Mouse (Mus musculus): Measurements from ENCODE around the gene Emilin3. TPM values are rescaled to one million over a fixed set of nuclear protein-coding genes. Genes with fewer than 3 reads are reported as not detected.
"Not testable (repeated sequence)": the region's sequence is repeated elsewhere in the genome, so short reads cannot be mapped to it uniquely, and the experiment has no call there.

Gene Emilin3
- total RNA-seq (2021) = 10 to 100 TPM; 15.4 to 17.5 TPM
- long read RNA-seq, experiment 1, transcript Emilin3-202 (4 exons, 3,396 nt) = major isoform, 12 of 28 reads
- long read RNA-seq, experiment 1, transcript Emilin3-201 (4 exons, 3,547 nt) = minor isoform, 6 of 28 reads
- long read RNA-seq, experiment 1, partial matches to known transcripts = 5 of 28 reads
- long read RNA-seq, experiment 1, other reads (novel, unspliced or antisense) = 5 of 28 reads
- long read RNA-seq, experiment 2, transcript Emilin3-202 (4 exons, 3,396 nt) = major isoform, 21 of 31 reads
- long read RNA-seq, experiment 2, partial matches to known transcripts = 0 of 31 reads
- long read RNA-seq, experiment 2, other reads (novel, unspliced or antisense) = 8 of 31 reads

GRCm38 (mm10) chr2:160912231-160912671 is at the start of gene Emilin3:
TSS of gene Emilin3 (minus strand) at chr2:160912328.
- peak; percentile 53 to 63 for DNase-seq (ENCODE audit: low spot score in 2 of 2)

- no peak for DNase-seq (ENCODE audit: low spot score in 2 of 2)
Observed at GRCm38 (mm10) chr2:160960956-160961646, 49.0 kb upstream of the Emilin3 start.

GRCm38 (mm10) chr2:160959901-160960300 is 47.8 kb upstream of the Emilin3 start:
- no peak for DNase-seq (ENCODE audit: low spot score in 2 of 2)

GRCm38 (mm10) chr2:160958737-160959136 is 46.6 kb upstream of the Emilin3 start:
- no peak for DNase-seq (ENCODE audit: low spot score in 2 of 2)

GRCm38 (mm10) chr2:160957801-160958200 is 45.7 kb upstream of the Emilin3 start:
- DNase-seq (ENCODE audit: low spot score in 2 of 2) = not testable (repeated sequence)

- DNase-seq (ENCODE audit: low spot score in 2 of 2) = not testable (repeated sequence)
Observed at GRCm38 (mm10) chr2:160957307-160957706, 45.2 kb upstream of the Emilin3 start.

- no peak for DNase-seq (ENCODE audit: low spot score in 2 of 2)
Observed at GRCm38 (mm10) chr2:160955331-160955730, 43.2 kb upstream of the Emilin3 start.

- no peak for DNase-seq (ENCODE audit: low spot score in 2 of 2)
Observed at GRCm38 (mm10) chr2:160954541-160954940, 42.4 kb upstream of the Emilin3 start.

- no peak for DNase-seq (ENCODE audit: low spot score in 2 of 2)
Observed at GRCm38 (mm10) chr2:160953131-160953873, 41.2 kb upstream of the Emilin3 start.

GRCm38 (mm10) chr2:160951595-160951994 is 39.5 kb upstream of the Emilin3 start:
- DNase-seq (ENCODE audit: low spot score in 2 of 2) = no peak

- DNase-seq (ENCODE audit: low spot score in 2 of 2) = no peak
Observed at GRCm38 (mm10) chr2:160942443-160942842, 30.3 kb upstream of the Emilin3 start.

GRCm38 (mm10) chr2:160940930-160941709 is 29.0 kb upstream of the Emilin3 start:
- peak; percentile 49 to 67 for DNase-seq (ENCODE audit: low spot score in 2 of 2)

- DNase-seq (ENCODE audit: low spot score in 2 of 2) = no peak
Observed at GRCm38 (mm10) chr2:160934451-160934850, 22.3 kb upstream of the Emilin3 start.

GRCm38 (mm10) chr2:160933890-160934289 is 21.8 kb upstream of the Emilin3 start:
- DNase-seq (ENCODE audit: low spot score in 2 of 2) = no peak

- DNase-seq (ENCODE audit: low spot score in 2 of 2) = peak in 1 of 2 experiments; percentile 59
Observed at GRCm38 (mm10) chr2:160932981-160933380, 20.9 kb upstream of the Emilin3 start.

- peak in 1 of 2 experiments; percentile 62 for DNase-seq (ENCODE audit: low spot score in 2 of 2)
Observed at GRCm38 (mm10) chr2:160932325-160932724, 20.2 kb upstream of the Emilin3 start.

GRCm38 (mm10) chr2:160931378-160931777 is 19.2 kb upstream of the Emilin3 start:
- DNase-seq (ENCODE audit: low spot score in 2 of 2) = no peak

- DNase-seq (ENCODE audit: low spot score in 2 of 2) = peak in 1 of 2 experiments; percentile 68
Observed at GRCm38 (mm10) chr2:160925203-160925602, 13.1 kb upstream of the Emilin3 start.

- DNase-seq (ENCODE audit: low spot score in 2 of 2) = no peak
Observed at GRCm38 (mm10) chr2:160921285-160921684, 9.2 kb upstream of the Emilin3 start.

- no peak for DNase-seq (ENCODE audit: low spot score in 2 of 2)
Observed at GRCm38 (mm10) chr2:160918930-160919215, 6.7 kb upstream of the Emilin3 start.
